Mouse (Mus musculus): Measurements from ENCODE around the gene Atg13. TPM values are rescaled to one million over a fixed set of nuclear protein-coding genes. Genes with fewer than 3 reads are reported as not detected.

Gene Atg13
- polyA plus RNA-seq, 1 experiment, result 23.7 TPM

GRCm38 (mm10) chr2:91670038-91670437 is 40.3 kb downstream of the Atg13 start:
- Histone ChIP-seq H3K4me3 (replicated peaks) (no peak overlapping the region), H3K4me1 (peaks cover 51% of the 10 kb centered on the region), H3K9me3 (no peaks in the 10 kb centered on the region), H3K27me3 (replicated peaks) (no peaks in the 10 kb centered on the region), H3K36me3 (replicated peaks; ENCODE audit: low read length) (peaks cover 94% of the 10 kb centered on the region)
- TF ChIP-seq GATA1 (IDR thresholded peaks at IDR 0.05; ENCODE audit: borderline replicate concordance, low read length), result no peak
- TF ChIP-seq FLI1 (IDR thresholded peaks at IDR 0.05; ENCODE audit: low read length), result no peak

DNA sequence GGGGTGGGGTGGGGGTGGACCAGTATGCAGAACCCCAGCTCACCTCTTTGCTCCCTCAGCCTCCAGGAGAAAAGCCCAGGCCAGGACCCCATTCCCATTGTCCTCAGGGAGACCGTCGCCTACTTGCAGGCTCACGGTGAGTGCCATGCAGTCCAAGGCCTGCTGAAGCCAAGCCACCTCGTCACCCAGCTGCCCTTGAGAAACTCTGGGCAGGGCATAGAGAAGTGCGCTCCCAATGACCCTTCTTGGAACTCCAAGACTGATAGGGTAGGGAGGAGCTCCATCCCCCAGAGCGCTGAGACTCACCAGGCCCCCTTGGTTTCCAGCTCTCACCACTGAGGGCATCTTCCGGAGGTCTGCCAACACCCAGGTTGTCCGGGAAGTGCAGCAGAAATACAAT is 41.0 kb downstream of the Atg13 start:
- Histone ChIP-seq H3K27me3 (replicated peaks) (no peaks in the 10 kb centered on the region), H3K4me3 (replicated peaks) (no peak overlapping the region), H3K36me3 (replicated peaks; ENCODE audit: low read length) (peaks cover 94% of the 10 kb centered on the region), H3K9me3 (no peaks in the 10 kb centered on the region), H3K4me1 (peaks cover 50% of the 10 kb centered on the region)
- TF ChIP-seq GATA1 (IDR thresholded peaks at IDR 0.05; ENCODE audit: borderline replicate concordance, low read length), result no peak
- no peak for TF ChIP-seq FLI1 (IDR thresholded peaks at IDR 0.05; ENCODE audit: low read length)

DNA sequence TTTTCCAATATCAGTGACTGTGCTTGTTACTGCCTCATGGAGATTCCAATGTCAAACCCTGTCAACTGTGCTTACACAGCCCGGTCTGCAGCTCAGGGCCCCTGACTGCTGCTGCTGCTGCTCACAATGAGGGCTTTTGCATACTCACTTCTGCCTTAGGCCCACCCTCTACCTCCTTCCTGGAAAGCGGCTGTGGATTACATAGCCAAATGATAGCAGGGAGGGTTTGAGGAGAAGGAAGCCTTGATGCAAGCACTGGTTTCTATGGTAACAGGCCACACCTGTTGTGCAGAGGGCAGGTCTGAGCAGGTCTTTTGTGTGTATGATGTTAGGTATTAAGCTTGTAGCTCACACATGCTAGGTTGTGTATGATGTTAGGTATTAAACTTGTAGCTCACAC is 42.6 kb downstream of the Atg13 start:
- Histone ChIP-seq H3K9me3 (no peaks in the 10 kb centered on the region), H3K4me3 (replicated peaks) (no peak overlapping the region), H3K4me1 (peaks cover 48% of the 10 kb centered on the region), H3K27me3 (replicated peaks) (no peaks in the 10 kb centered on the region), H3K36me3 (replicated peaks; ENCODE audit: low read length) (peaks cover 96% of the 10 kb centered on the region)
- TF ChIP-seq FLI1 (IDR thresholded peaks at IDR 0.05; ENCODE audit: low read length), result no peak
- TF ChIP-seq GATA1 (IDR thresholded peaks at IDR 0.05; ENCODE audit: borderline replicate concordance, low read length), result no peak

DNA sequence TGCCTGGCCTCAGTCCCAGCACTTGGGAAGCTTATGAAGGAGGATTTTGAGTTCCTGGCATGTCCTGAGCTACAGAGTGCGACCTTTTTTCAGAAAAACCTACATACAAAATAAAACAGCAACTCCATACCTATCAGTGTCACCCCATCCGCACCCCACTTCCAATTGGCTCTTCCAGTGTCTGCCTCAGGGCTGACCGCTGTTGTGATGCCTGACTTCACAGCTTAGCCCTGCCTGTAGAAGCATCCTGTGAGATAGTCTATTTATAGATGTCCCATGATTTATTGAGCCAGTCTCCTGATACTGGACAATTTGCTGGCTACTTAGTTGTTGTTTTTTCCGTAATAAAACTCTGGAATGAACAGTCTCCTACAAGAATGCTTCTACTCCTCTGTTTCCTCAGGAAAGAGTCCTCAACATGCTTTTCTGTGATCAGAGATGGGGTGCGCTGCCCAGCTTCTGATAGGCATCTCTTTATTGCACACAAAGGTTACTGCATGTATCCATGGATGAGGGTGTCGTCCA is 43.9 kb downstream of the Atg13 start:
- peaks cover 96% of the 10 kb centered on the region for H3K36me3 ChIP-seq (replicated peaks; ENCODE audit: low read length)
- H3K27me3 ChIP-seq (replicated peaks), result no peaks in the 10 kb centered on the region
- peaks cover 45% of the 10 kb centered on the region for H3K4me1 ChIP-seq
- no peaks in the 10 kb centered on the region for H3K9me3 ChIP-seq
- TF ChIP-seq GATA1 (IDR thresholded peaks at IDR 0.05; ENCODE audit: borderline replicate concordance, low read length) (no peak), FLI1 (IDR thresholded peaks at IDR 0.05; ENCODE audit: low read length) (no peak)
- H3K4me3 ChIP-seq (replicated peaks), result no peak overlapping the region

- peaks cover 48% of the 10 kb centered on the region for H3K4me1 ChIP-seq
- peaks cover 95% of the 10 kb centered on the region for H3K36me3 ChIP-seq (replicated peaks; ENCODE audit: low read length)
- no peaks in the 10 kb centered on the region for H3K9me3 ChIP-seq
- no peaks in the 10 kb centered on the region for H3K27me3 ChIP-seq (replicated peaks)
- H3K4me3 ChIP-seq (replicated peaks), result peak overlapping the region; percentile 69
- no peak for TF ChIP-seq FLI1 (IDR thresholded peaks at IDR 0.05; ENCODE audit: low read length)
- TF ChIP-seq GATA1 (IDR thresholded peaks at IDR 0.05; ENCODE audit: borderline replicate concordance, low read length), result no peak
These were observed 45.6 kb downstream of the Atg13 start for GRCm38 (mm10) chr2:91664780-91665179.

GRCm38 (mm10) chr2:91660981-91661380 is 49.4 kb downstream of the Atg13 start:
- H3K4me3 ChIP-seq (replicated peaks), result no peak overlapping the region
- H3K36me3 ChIP-seq (replicated peaks; ENCODE audit: low read length), result peaks cover 95% of the 10 kb centered on the region
- TF ChIP-seq GATA1 (IDR thresholded peaks at IDR 0.05; ENCODE audit: borderline replicate concordance, low read length), result no peak
- no peak for TF ChIP-seq FLI1 (IDR thresholded peaks at IDR 0.05; ENCODE audit: low read length)
- no peaks in the 10 kb centered on the region for H3K27me3 ChIP-seq (replicated peaks)
- H3K9me3 ChIP-seq, result no peaks in the 10 kb centered on the region
- peaks cover 23% of the 10 kb centered on the region for H3K4me1 ChIP-seq

DNA sequence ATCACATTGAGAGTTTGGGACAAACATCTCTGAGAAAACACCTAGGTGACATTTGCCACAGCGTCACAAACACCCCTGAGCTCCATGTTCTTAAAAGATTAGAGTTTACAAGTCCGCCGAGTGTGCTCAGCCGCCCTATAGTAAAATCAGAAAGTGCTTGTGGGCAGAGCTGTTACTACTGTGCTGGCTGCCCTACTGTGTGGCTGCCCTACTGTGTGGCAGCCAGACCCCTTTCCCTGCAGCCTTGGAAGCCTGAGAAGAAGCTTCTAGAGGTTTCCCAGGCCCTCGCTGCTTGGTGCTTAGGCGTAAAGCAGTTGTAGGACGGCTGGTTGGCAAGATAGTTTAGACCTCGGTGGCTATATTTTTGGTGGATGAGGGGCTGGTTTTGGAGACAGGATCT is 50.7 kb downstream of the Atg13 start:
- TF ChIP-seq GATA1 (IDR thresholded peaks at IDR 0.05; ENCODE audit: borderline replicate concordance, low read length), result no peak
- no peak for TF ChIP-seq FLI1 (IDR thresholded peaks at IDR 0.05; ENCODE audit: low read length)
- peaks cover 98% of the 10 kb centered on the region for H3K36me3 ChIP-seq (replicated peaks; ENCODE audit: low read length)
- no peak overlapping the region for H3K4me3 ChIP-seq (replicated peaks)
- no peaks in the 10 kb centered on the region for H3K9me3 ChIP-seq
- H3K4me1 ChIP-seq, result peaks cover 28% of the 10 kb centered on the region
- H3K27me3 ChIP-seq (replicated peaks), result no peaks in the 10 kb centered on the region

- Histone ChIP-seq H3K9me3 (no peaks in the 10 kb centered on the region), H3K4me1 (peaks cover 44% of the 10 kb centered on the region), H3K27me3 (replicated peaks) (no peaks in the 10 kb centered on the region), H3K36me3 (replicated peaks; ENCODE audit: low read length) (peaks cover 98% of the 10 kb centered on the region), H3K4me3 (replicated peaks) (no peak overlapping the region)
- no peak for TF ChIP-seq FLI1 (IDR thresholded peaks at IDR 0.05; ENCODE audit: low read length)
- TF ChIP-seq GATA1 (IDR thresholded peaks at IDR 0.05; ENCODE audit: borderline replicate concordance, low read length), result no peak
These were observed 53.6 kb downstream of the Atg13 start for GRCm38 (mm10) chr2:91656774-91657173.

DNA sequence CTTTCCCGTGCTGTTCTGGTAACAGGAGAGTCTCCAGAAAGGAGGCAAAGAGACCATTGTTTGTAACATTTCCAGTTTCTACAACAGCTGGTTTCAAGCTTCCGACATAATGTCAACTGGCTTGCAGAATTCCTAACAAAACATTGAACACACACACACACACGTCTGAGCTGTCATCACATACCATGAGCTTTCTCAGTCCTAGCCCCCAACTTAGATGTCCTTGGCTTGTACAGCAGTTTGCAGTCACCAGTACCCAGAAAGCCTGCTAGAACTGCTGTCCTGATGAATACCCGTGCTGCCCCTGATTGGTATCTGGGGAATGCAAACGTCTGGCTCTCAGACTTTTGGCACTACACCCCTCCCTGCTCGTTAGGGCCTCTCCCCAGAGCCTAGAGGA is 54.5 kb downstream of the Atg13 start:
- no peak overlapping the region for H3K4me3 ChIP-seq (replicated peaks)
- H3K9me3 ChIP-seq, result no peaks in the 10 kb centered on the region
- peaks cover 47% of the 10 kb centered on the region for H3K4me1 ChIP-seq
- no peaks in the 10 kb centered on the region for H3K27me3 ChIP-seq (replicated peaks)
- no peak for TF ChIP-seq GATA1 (IDR thresholded peaks at IDR 0.05; ENCODE audit: borderline replicate concordance, low read length)
- TF ChIP-seq FLI1 (IDR thresholded peaks at IDR 0.05; ENCODE audit: low read length), result no peak
- H3K36me3 ChIP-seq (replicated peaks; ENCODE audit: low read length), result peaks cover 90% of the 10 kb centered on the region

GRCm38 (mm10) chr2:91655388-91655787 is 55.0 kb downstream of the Atg13 start:
- TF ChIP-seq FLI1 (IDR thresholded peaks at IDR 0.05; ENCODE audit: low read length), result no peak
- TF ChIP-seq GATA1 (IDR thresholded peaks at IDR 0.05; ENCODE audit: borderline replicate concordance, low read length), result no peak
- H3K27me3 ChIP-seq (replicated peaks), result no peaks in the 10 kb centered on the region
- H3K4me3 ChIP-seq (replicated peaks), result no peak overlapping the region
- H3K4me1 ChIP-seq, result peaks cover 51% of the 10 kb centered on the region
- peaks cover 88% of the 10 kb centered on the region for H3K36me3 ChIP-seq (replicated peaks; ENCODE audit: low read length)
- no peaks in the 10 kb centered on the region for H3K9me3 ChIP-seq

- no peak for TF ChIP-seq GATA1 (IDR thresholded peaks at IDR 0.05; ENCODE audit: borderline replicate concordance, low read length)
- no peak for TF ChIP-seq FLI1 (IDR thresholded peaks at IDR 0.05; ENCODE audit: low read length)
- peak overlapping the region; percentile 28 for H3K4me3 ChIP-seq (replicated peaks)
- H3K4me1 ChIP-seq, result peaks cover 65% of the 10 kb centered on the region
- no peaks in the 10 kb centered on the region for H3K27me3 ChIP-seq (replicated peaks)
- H3K9me3 ChIP-seq, result no peaks in the 10 kb centered on the region
- H3K36me3 ChIP-seq (replicated peaks; ENCODE audit: low read length), result peaks cover 65% of the 10 kb centered on the region
These were observed 57.5 kb downstream of the Atg13 start for GRCm38 (mm10) chr2:91652863-91653262.
